Mouse (Mus musculus) T-helper 17 cell (primary cell): ENCODE measurements at regions not wholly inside any gene's neighbourhood (a gene's known extent, or its start where the extent isn't known, plus 50 kb on each side); places are given as distances from the start of the nearest gene placed in this dataset.

Experiments used
- in situ Hi-C, 2 experiments: fragments of 300-600 bp; cut with MboI, MseI; formaldehyde crosslinking; loops; 1 replicate in 1 of 2; 2 replicates in 1 of 2; pipeline ENCODE4 v1.15.1; 2025; ENCODE audit warnings: high pct_unique_total_duplicates in 2 of 2

DNA sequence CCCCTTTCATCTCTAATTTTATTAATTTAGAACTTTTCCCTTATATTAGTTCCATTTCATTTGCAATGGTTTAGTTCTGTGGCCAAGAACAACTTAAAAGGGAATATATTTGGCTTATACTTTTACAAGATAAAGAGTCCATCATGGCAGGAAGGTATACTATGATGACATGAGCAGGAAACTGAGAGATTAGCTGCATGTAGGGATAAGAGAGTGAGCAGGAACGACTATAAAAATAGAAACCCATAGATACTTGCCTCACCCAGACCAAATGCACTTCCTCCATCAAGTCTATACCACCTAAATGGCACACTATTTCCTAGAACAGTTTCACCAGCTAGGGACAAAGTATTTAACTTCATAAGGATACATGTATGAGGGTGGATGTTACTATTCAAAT is 752.2 kb upstream of the Pou3f4 start:
- in situ Hi-C loops, result loop anchor here in 1 of 2 experiments (25.0 kb wide), 1 partner anchor 1300 kb away; no protein-coding TSS in a partner anchor

DNA sequence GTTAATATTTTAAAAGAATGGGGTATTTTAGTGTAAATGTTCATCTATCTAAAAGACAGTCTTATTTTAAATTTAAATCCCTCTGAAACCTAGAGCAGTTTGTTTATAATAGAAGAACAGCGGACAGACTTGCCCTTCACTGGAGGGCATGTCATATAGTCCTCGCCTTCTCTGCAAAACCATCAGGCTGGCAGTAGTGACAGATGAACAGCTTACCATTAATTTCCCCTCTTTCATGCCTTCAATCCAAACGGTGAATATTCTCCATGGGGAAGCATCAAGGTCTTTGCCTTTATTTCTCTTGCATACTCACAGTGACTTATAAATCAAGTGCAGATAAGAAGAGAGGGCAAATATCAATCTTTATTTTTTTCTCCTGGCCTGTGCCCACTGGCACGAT is 737.7 kb upstream of the Pou3f4 start:
- in situ Hi-C loops, result no loop called here

DNA sequence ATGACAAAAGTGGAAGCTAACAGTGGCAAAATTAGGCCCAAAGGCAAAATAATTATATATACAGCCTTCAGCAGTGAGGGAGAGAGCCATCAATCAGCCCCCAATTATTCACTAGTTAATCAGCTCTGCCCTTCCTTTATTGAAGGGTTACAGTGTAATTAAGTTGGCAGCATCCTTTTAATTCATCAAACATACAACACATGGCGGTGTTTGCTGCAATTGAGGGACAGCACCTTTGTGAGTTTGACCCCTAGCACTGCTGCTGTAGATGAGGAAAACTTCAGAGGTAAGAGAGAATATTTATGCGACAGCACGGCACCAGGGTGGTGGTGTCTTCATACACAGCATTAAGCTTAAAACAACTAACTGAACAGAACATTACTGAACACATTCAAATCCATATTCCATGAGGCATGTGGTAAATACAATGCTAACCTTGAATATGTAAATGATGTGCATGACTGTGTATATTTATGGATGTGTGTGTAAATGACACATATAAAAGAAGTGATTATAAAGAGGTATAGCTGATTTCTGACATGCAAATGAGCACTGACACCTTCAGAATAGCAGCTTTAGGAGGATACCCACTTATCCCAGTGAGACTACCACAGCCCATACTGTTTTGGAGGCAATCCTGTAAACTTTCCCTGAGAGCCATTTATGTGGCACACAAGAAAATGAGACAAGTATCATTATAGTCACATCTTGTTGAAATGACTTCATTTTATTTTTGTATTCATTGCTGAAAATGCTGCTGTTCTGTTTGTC is 736.1 kb upstream of the Pou3f4 start:
- in situ Hi-C loops, result no loop called here

DNA sequence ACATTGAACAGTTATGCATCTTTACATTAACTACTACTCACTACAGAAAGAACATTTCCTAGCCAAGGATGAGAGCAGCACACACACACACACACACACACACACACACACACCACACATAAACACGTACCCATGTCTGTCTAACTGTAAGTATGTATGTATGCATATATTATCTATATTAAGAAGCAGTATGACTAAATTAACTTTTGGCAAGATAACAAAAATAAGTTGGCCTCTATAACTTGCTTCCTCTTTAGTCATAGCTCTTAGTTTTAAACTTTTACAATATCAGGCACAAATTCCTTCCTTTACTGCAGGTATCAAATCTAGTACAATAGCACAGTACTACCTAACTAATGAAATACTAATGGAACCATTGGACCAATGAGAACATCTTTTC is 717.1 kb upstream of the Pou3f4 start:
- in situ Hi-C loops, result no loop called here

- in situ Hi-C loops, result no loop called here
Measured at GRCm38 (mm10) chrX:110109490-110109889, 704.6 kb upstream of the Pou3f4 start.

DNA sequence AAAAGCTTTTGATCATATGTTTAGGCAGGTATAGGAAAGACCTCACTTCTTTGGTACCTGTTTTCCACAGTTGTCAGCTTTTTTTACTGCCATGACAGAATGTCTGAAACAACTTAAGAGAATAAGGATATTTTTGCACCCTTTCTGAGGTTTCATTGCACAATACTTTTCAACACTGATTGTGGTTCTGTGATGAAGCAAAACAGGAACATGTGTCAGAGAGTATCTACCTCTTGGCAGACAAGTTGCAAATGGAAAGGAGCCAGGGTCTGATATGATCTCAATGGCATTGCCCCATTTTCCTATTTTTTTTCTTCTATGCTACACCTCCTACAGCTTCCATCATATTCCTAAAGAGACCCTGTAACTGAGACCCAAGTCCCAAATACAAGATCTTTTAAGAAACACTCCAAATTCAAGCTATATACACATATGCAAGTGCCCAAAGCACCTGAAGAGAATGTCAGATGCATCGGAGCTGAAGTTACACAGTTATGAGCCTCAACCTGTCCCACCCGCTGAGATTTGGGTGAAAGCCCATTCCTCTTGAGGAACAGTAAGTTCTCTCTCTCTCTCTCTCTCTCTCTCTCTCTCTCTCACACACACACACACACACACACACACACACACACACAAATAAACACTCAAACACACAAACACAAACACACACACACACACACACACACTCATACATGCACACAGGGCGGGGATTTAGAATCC is 696.4 kb upstream of the Pou3f4 start:
- in situ Hi-C loops, result loop anchor here in 1 of 2 experiments (10.0 kb wide), 1 partner anchor 483 kb away; no protein-coding TSS in a partner anchor

DNA sequence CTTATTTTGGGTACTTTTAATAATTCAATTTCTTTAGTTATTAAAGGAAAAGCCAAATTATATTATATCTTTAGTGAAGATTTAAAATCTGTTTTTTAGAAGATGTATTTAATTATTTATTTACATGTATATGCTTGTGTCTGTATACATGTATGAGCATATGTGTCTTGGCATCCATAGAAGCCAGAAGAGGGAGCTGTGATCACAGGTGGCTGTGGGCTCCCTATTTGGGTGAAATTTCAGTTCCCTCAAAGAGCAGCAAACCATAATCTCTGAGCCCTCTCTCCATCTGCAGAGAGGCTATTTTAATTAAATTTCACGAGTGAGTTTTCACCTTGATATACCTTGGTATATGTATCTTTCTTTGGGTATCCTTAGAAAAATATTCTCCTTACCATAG is 693.4 kb upstream of the Pou3f4 start:
- in situ Hi-C loops, result loop anchor here in 1 of 2 experiments (10.0 kb wide), 2 partner anchors 796 to 1926 kb away; no protein-coding TSS in a partner anchor
